Mouse (Mus musculus): ENCODE measurements around the gene Hist1h2ao. TPM values are rescaled to one million over a fixed set of nuclear protein-coding genes. Genes with fewer than 3 reads are reported as not detected.
"Not testable (repeated sequence)": the region's sequence is repeated elsewhere in the genome, so short reads cannot be mapped to it uniquely, and the experiment has no call there.

The Hist1h2ao gene
- total and polyA plus RNA-seq, 3 experiments = 693 TPM; not detected in 2

GRCm38 (mm10) chr13:21840508-21840907 lies 30.2 kb downstream of the Hist1h2ao start:
- H3K79me2 ChIP-seq (replicated peaks; ENCODE audit: control insufficient read depth, extremely low read depth, insufficient read depth, poor library complexity, severe bottlenecking); dilution Hi-C loops (cut with MboI; ENCODE audit: extremely low pct_ligation_motif_present, extremely low pct_unique_long_range_greater_than_20kb, low sequenced_read_pairs); H3K4me3 ChIP-seq (replicated peaks in 1 of 3; ENCODE audit: low read depth in 2 of 3, low read length in 2 of 3, poor library complexity in 1 of 3); H3K36me3 ChIP-seq (replicated peaks in 1 of 2; ENCODE audit: control insufficient read depth in 1 of 2, insufficient read depth in 1 of 2, low read length in 1 of 2); in situ Hi-C loops (cut with MboI; ENCODE audit: low pct_ligation_motif_present, low pct_unique_long_range_greater_than_20kb, low sequenced_read_pairs); H3K4me2 ChIP-seq (ENCODE audit: insufficient read depth, low read depth, poor library complexity, severe bottlenecking); H3K9me3 ChIP-seq (replicated peaks; ENCODE audit: low read length); H3K27ac ChIP-seq (ENCODE audit: insufficient read depth, low read depth); H3K9ac ChIP-seq (ENCODE audit: insufficient read depth, low read depth); H3K4me1 ChIP-seq (ENCODE audit: control insufficient read depth in 1 of 2, insufficient read depth in 2 of 2); H3K27me3 ChIP-seq (replicated peaks); DNase-seq (ENCODE audit: extremely low read depth): not testable (repeated sequence)

- DNase-seq (ENCODE audit: extremely low read depth); dilution Hi-C loops (cut with MboI; ENCODE audit: extremely low pct_ligation_motif_present, extremely low pct_unique_long_range_greater_than_20kb, low sequenced_read_pairs); H3K9me3 ChIP-seq (replicated peaks; ENCODE audit: low read length); in situ Hi-C loops (cut with MboI; ENCODE audit: low pct_ligation_motif_present, low pct_unique_long_range_greater_than_20kb, low sequenced_read_pairs); H3K4me2 ChIP-seq (ENCODE audit: insufficient read depth, low read depth, poor library complexity, severe bottlenecking); H3K36me3 ChIP-seq (replicated peaks in 1 of 2; ENCODE audit: control insufficient read depth in 1 of 2, insufficient read depth in 1 of 2, low read length in 1 of 2); H3K4me3 ChIP-seq (replicated peaks in 1 of 3; ENCODE audit: low read depth in 2 of 3, low read length in 2 of 3, poor library complexity in 1 of 3); H3K27ac ChIP-seq (ENCODE audit: insufficient read depth, low read depth); H3K9ac ChIP-seq (ENCODE audit: insufficient read depth, low read depth); H3K27me3 ChIP-seq (replicated peaks); H3K4me1 ChIP-seq (ENCODE audit: control insufficient read depth in 1 of 2, insufficient read depth in 2 of 2); H3K79me2 ChIP-seq (replicated peaks; ENCODE audit: control insufficient read depth, extremely low read depth, insufficient read depth, poor library complexity, severe bottlenecking): not testable (repeated sequence)
Observed at GRCm38 (mm10) chr13:21846356-21846755, 36.1 kb downstream of the Hist1h2ao start.

GRCm38 (mm10) chr13:21847883-21848282 lies 37.6 kb downstream of the Hist1h2ao start:
- peak; percentile 85 for DNase-seq (ENCODE audit: extremely low read depth)
- TF ChIP-seq ZKSCAN1 (IDR thresholded peaks at IDR 0.05; ENCODE audit: borderline replicate concordance, low read depth, low read length) (no peak), JUN (IDR thresholded peaks at IDR 0.05; ENCODE audit: insufficient read depth, low read depth, low read length) (no peak), MYC (IDR thresholded peaks at IDR 0.05; ENCODE audit: low read depth, low read length) (no peak), MEF2A (IDR thresholded peaks at IDR 0.05; ENCODE audit: borderline replicate concordance, low read depth, low read length) (no peak), MXI1 (IDR thresholded peaks at IDR 0.05; ENCODE audit: low read depth, low read length) (no peak), RCOR1 (conservative IDR thresholded peaks at IDR 0.05; ENCODE audit: low read depth, low read length) (no peak), E2F4 (IDR thresholded peaks at IDR 0.05; ENCODE audit: insufficient replicate concordance, low read depth, low read length) (0 out of 2 replicates have a peak, but pooled peaks have one; percentile 72), NRF1 (IDR thresholded peaks at IDR 0.05; ENCODE audit: low read depth, low read length) (peak; percentile 38; the same call in 1 of the 2 replicates), KAT2A (IDR thresholded peaks at IDR 0.05; ENCODE audit: insufficient replicate concordance, low read length) (0 out of 2 replicates have a peak, but pooled peaks have one; percentile 58), MAFK (IDR thresholded peaks at IDR 0.05; ENCODE audit: insufficient replicate concordance, low read length) (peak; percentile 95), USF2 (conservative IDR thresholded peaks at IDR 0.05; ENCODE audit: low read depth, low read length) (no peak), POLR2A (IDR thresholded peaks at IDR 0.05; ENCODE audit: low read depth, low read length) (no peak), TCF12 (IDR thresholded peaks at IDR 0.05; ENCODE audit: low read depth, low read length) (no peak), ELF1 (IDR thresholded peaks at IDR 0.05; ENCODE audit: low read depth, low read length) (peak; percentile 90), TBP (conservative IDR thresholded peaks at IDR 0.05; ENCODE audit: low read depth, low read length) (peak; percentile 99)
- H3K9me3 ChIP-seq (replicated peaks; ENCODE audit: low read length) = no peaks in the 10 kb centered on the region
- no peak overlapping the region for H3K27ac ChIP-seq (ENCODE audit: insufficient read depth, low read depth)
- H3K4me2 ChIP-seq (ENCODE audit: insufficient read depth, low read depth, poor library complexity, severe bottlenecking) = no peak overlapping the region; the same call in 1 of the 2 replicates
- H3K79me2 ChIP-seq (replicated peaks; ENCODE audit: control insufficient read depth, extremely low read depth, insufficient read depth, poor library complexity, severe bottlenecking) = no peaks in the 10 kb centered on the region
- no peaks in the 10 kb centered on the region for H3K36me3 ChIP-seq (replicated peaks in 1 of 2; ENCODE audit: control insufficient read depth in 1 of 2, insufficient read depth in 1 of 2, low read length in 1 of 2)
- in situ Hi-C loops (cut with MboI; ENCODE audit: low pct_ligation_motif_present, low pct_unique_long_range_greater_than_20kb, low sequenced_read_pairs) (no loop called here), dilution Hi-C loops (cut with MboI; ENCODE audit: extremely low pct_ligation_motif_present, extremely low pct_unique_long_range_greater_than_20kb, low sequenced_read_pairs) (no loop called here)
- H3K4me1 ChIP-seq (ENCODE audit: control insufficient read depth in 1 of 2, insufficient read depth in 2 of 2) = peaks cover 0 to 14% of the 10 kb centered on the region in 2 experiments; a peak in 3 of 4 replicates
- no peaks in the 10 kb centered on the region for H3K27me3 ChIP-seq (replicated peaks)
- no peak overlapping the region for H3K4me3 ChIP-seq (replicated peaks in 1 of 3; ENCODE audit: low read depth in 2 of 3, low read length in 2 of 3, poor library complexity in 1 of 3)
- no peak overlapping the region for H3K9ac ChIP-seq (ENCODE audit: insufficient read depth, low read depth)

- dilution Hi-C loops (cut with MboI; ENCODE audit: extremely low pct_ligation_motif_present, extremely low pct_unique_long_range_greater_than_20kb, low sequenced_read_pairs) = not testable (repeated sequence)
- in situ Hi-C loops (cut with MboI; ENCODE audit: low pct_ligation_motif_present, low pct_unique_long_range_greater_than_20kb, low sequenced_read_pairs) = loop anchor here (25.0 kb wide), 1 partner anchor 1587 kb away; no protein-coding TSS in a partner anchor
Observed at GRCm38 (mm10) chr13:21850696-21851095, 40.4 kb downstream of the Hist1h2ao start.

More at GRCm38 (mm10) chr13:21850696-21851095, 40.4 kb downstream of the Hist1h2ao start:
- not testable (repeated sequence) for H3K36me3 ChIP-seq (replicated peaks in 1 of 2; ENCODE audit: control insufficient read depth in 1 of 2, insufficient read depth in 1 of 2, low read length in 1 of 2); H3K79me2 ChIP-seq (replicated peaks; ENCODE audit: control insufficient read depth, extremely low read depth, insufficient read depth, poor library complexity, severe bottlenecking); DNase-seq (ENCODE audit: extremely low read depth); H3K9ac ChIP-seq (ENCODE audit: insufficient read depth, low read depth); H3K27ac ChIP-seq (ENCODE audit: insufficient read depth, low read depth); H3K9me3 ChIP-seq (replicated peaks; ENCODE audit: low read length); H3K27me3 ChIP-seq (replicated peaks); H3K4me2 ChIP-seq (ENCODE audit: insufficient read depth, low read depth, poor library complexity, severe bottlenecking); H3K4me3 ChIP-seq (replicated peaks in 1 of 3; ENCODE audit: low read depth in 2 of 3, low read length in 2 of 3, poor library complexity in 1 of 3)
- H3K4me1 ChIP-seq (ENCODE audit: control insufficient read depth in 1 of 2, insufficient read depth in 2 of 2) = peaks cover 0 to 28% of the 10 kb centered on the region in 2 experiments; a peak in 3 of 4 replicates
